Mouse (Mus musculus) G1E-ER4 (cell line): Measurements from ENCODE around the gene Bpifc. TPM values are rescaled to one million over a fixed set of nuclear protein-coding genes. Genes with fewer than 3 reads are reported as not detected.

Source experiments
- GATA1 ChIP-seq: IDR thresholded peaks from one replicate; pipeline ENCODE4 v1.8.0; 2012; ENCODE audit warnings: low read length, inconsistent platforms
- polyA plus RNA-seq: library from polyadenylated mRNA; stranded (reverse); fragments of >175 nt; gene quantifications from 2 replicates; pipeline ENCODE4 v1.2.3, GENCODE M21; 2012

The Bpifc gene
- polyA plus RNA-seq, 1 experiment: not detected

- TF ChIP-seq GATA1: no peak
These were observed 10.8 kb upstream of the Bpifc start for GRCm38 (mm10) chr10:86022474-86022816.

DNA sequence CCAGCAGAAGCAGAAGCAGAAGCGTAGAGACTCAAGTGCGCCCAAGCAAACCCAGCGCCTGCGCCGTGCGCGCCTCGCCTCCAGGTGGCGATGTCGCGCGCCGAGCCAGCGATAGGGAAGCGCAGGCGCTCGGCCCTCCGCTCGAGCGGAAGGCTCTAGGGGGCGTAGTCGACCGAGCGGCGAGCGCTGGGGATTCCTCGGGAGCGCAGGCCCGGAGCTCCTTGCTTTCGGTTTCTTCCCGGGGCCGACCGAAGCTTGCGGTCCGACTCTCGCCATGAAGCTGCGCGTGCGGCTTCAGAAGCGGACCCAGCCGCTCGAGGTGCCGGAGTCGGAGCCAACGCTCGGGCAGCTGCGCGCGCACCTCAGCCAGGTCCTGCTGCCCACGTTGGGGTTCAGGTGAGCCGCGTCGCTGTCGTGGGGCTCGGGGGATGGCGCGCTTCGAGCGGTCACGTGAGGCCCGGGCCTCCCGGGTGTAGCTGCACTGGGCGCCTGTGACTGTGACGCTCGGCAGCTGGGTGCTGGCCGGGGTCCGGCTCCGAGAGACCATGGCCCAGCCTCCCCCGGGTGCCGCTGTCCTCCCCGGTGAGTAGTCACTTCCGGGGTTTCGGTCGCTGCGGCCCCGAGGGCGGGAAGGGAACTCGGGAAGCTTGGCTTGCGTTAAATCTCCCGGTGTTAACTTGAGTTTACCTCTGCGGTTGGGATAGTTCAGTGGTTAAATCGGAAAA is 10.2 kb upstream of the Bpifc start, which contains the start of gene Fbxo7:
Gene Fbxo7, plus strand, starts transcription at position 224 of the 725 bp plus-strand sequence.
- no peak for TF ChIP-seq GATA1

GRCm38 (mm10) chr10:86021408-86021748 is 9.7 kb upstream of the Bpifc start:
- TF ChIP-seq GATA1: no peak

GRCm38 (mm10) chr10:86018813-86019212 is 7.1 kb upstream of the Bpifc start:
- no peak for TF ChIP-seq GATA1

GRCm38 (mm10) chr10:86017781-86018180 is 6.1 kb upstream of the Bpifc start:
- no peak for TF ChIP-seq GATA1

DNA sequence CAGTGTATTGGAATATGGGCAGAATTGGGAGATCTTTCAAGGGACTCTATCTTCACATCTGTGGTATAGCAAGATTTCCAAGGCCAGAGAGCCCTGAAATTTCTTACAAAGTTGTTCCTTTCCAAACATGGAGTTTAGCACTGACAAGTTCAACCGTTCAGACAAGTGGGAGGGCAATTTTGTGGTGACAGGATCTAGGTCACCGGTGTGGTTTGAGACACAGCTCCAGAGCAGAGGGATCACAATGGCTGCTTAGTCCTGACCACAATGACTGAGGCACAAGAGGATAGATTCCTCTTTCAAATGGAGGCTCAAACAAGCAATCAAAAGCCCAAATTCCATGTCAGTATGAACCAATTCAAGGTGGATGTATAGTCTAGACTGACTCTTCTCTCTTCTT is 523 bp downstream of the Bpifc start:
- no peak for TF ChIP-seq GATA1

- TF ChIP-seq GATA1: no peak
These were observed 1.1 kb downstream of the Bpifc start for GRCm38 (mm10) chr10:86010636-86011035.

GRCm38 (mm10) chr10:86009688-86010087 is 2.0 kb downstream of the Bpifc start:
- no peak for TF ChIP-seq GATA1

GRCm38 (mm10) chr10:86006455-86006854 is 5.2 kb downstream of the Bpifc start:
- TF ChIP-seq GATA1: no peak

DNA sequence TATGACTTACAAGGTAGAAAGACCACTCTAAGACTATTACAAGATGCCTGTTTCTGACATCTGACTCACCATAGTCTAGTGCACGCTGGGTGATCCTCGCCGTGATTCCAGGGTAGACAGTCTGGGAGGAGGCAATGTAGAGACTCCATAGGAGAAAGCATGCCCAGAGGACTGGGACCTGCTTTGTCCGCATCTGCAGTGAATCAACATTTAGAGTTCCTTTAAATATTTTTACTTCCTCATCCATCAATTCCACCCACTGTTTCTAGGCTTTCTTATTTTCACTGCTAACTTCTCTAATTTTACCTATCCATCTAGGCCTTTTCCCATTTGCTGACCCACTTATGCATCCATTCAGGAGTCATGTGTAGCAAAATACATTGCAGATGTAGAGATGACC is 11.2 kb downstream of the Bpifc start:
- TF ChIP-seq GATA1: no peak

GRCm38 (mm10) chr10:85994543-85995104 is 17.1 kb downstream of the Bpifc start:
- TF ChIP-seq GATA1: no peak

DNA sequence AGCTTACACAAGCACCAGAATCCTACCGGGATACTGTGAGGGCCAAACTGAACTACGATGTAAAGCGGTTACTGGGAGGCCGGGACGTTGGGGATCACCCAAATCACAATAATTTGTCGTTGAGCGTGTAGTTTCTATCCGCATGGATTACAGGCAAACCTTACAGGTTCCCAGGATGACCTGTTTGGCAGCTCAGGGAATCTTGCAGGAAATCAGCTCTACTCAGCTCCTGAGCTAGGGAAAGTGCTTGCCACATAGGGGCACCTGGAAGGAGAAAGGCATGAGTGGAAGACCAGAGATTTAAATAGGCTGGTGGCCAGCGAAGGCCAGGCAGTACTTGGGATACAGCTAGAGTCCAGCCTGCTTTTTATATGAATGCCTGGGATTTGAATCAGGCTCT is 17.9 kb downstream of the Bpifc start:
- TF ChIP-seq GATA1: no peak

DNA sequence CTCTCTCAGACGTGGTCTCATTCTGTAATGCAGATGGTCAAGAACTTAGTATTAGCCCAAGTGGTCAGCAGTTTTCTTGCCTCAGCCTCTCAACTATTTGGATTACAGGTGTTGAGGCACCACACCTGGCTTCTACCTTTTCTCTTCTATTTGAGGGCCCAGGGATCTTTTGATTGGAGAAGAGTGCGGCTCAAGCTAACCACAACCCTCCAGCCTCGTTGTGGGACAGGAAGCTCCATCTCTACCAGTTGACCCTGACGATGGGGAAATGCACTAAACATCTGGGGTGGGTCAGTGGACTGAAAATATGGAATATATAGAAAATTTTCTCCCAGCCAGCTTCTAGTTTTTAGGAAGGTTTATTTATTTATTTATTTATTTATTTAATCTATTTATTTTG is 19.3 kb downstream of the Bpifc start:
- no peak for TF ChIP-seq GATA1

GRCm38 (mm10) chr10:85989412-85990115 is 22.1 kb downstream of the Bpifc start:
- no peak for TF ChIP-seq GATA1

- TF ChIP-seq GATA1: no peak
These were observed 38.8 kb downstream of the Bpifc start for GRCm38 (mm10) chr10:85972915-85973314.

DNA sequence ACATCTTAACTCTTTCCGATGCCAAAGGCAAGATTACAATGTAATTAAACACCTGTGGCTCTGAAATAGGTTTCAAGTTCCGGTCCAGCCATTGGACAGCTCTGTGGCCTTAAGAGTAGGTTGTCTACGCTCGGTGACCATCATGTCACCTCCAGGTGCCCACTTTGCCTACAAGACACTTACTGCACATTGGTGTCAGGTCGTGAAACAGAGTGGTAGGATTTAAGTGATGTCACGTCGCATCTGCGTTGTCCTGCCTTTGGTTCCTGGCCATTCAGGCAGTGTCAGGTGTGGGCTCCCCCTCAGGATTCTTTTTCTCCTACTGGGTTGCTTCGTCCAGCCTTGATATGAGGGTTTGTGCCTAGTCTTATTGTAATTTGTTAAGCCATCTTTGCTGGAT is 39.9 kb downstream of the Bpifc start:
- TF ChIP-seq GATA1: no peak
